Mouse (Mus musculus) frontal cortex, adult 2 months (tissue): ENCODE results near the gene Elf2. TPM values are rescaled to one million over a fixed set of nuclear protein-coding genes. Genes with fewer than 3 reads are reported as not detected.
"Not testable (repeated sequence)": the region's sequence is repeated elsewhere in the genome, so short reads cannot be mapped to it uniquely, and the experiment has no call there.

Experiments
- DNase-seq, 2 experiments: peaks; one replicate each; pipeline ENCODE4 v3.0.0; 2022; ENCODE audit warnings: low spot score in 1 of 2; ENCODE audit errors: extremely low spot score in 1 of 2
- polyA plus RNA-seq: library from polyadenylated mRNA; depleted of rRNA; stranded (reverse); fragments of >200 nt; gene quantifications from 2 replicates; pipeline ENCODE4 v1.2.3, GENCODE M21; 2012; rRNA removed

The Elf2 gene
- polyA plus RNA-seq, 1 experiment = 32.4 TPM

DNA sequence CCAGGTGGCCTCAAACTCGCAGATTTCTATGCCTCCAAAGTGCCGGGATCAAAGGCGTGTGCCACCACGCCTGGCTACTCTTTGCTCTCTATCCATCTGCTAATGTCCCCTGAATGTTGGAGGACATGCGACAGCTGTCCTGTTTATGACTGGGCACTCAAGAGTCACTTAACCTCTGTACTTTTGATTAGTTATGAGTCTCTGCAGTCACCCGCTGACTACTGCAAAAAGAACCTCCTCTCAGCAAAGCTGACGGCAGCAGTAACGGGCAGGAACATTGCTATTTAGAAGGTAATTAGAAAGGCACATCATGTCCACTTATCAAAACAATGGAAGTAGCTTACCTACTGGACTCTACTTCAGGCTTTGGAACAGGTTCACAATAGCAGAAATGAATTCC is 118.6 kb downstream of the Elf2 start:
- DNase-seq = no peak

- DNase-seq = no peak
Observed at GRCm38 (mm10) chr3:51220846-51221245, 119.6 kb downstream of the Elf2 start.

DNA sequence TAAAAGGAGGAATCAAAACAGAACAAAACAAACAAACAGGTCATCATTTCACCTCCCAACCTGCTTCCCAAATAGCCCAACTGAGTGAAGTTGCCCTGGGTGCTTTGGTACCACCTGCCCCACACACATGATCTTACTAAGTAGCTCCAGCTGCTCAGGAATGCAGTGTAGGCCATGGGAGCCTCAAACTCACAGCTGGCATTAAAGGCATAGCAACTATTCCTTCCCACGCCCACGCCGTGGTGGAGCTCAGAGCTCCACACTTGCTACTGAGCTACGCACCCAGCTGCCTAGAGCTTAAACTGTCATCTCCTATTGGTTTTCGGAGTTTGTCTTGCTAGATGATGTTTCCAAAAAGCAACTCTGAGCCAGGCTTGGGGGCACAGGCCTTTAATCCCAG is 121.2 kb downstream of the Elf2 start:
- DNase-seq = no peak

DNA sequence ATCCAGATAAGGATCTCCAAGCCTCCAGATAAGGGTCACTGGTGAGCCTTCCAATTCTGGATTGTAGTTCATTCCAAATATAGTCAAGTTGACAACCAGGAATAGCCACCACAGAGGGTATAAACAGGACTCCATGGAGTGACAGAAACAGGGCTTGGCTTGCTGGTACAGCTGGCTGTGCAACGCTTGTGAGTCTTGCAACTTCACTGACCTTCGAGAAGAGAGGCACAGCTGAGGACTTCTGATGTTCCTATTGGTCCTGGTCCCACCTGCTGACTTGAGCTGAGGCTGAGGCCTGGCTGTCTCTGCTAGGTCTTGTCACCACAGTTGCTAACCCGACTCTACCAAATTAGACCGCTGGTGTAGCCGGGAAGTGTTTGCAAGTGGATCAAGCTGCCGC is 122.1 kb downstream of the Elf2 start:
- DNase-seq = not testable (repeated sequence)

DNA sequence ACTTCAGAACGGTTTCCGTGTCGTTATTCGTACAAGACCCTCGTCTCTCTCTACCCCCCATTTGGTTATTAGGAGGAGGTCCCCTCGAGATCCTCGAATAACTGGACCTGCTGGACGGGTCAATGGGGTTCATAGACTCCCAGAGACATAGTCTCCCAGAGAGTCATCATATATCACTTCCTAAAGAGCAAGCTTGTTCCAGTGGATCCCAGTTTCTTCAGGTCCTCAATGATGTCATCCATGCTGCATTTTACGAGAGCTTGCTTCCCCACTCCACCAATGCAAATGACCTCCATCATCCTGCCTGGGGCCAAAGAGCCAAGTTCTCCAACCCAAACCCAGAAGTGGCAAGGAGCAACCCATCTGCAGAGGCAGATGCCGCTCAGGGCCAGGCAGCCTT is 124.1 kb downstream of the Elf2 start:
- DNase-seq = not testable (repeated sequence)

- DNase-seq = no peak
Observed at GRCm38 (mm10) chr3:51215681-51216080, 124.8 kb downstream of the Elf2 start.

- no peak for DNase-seq
Observed at GRCm38 (mm10) chr3:51213111-51213510, 127.4 kb downstream of the Elf2 start.

DNA sequence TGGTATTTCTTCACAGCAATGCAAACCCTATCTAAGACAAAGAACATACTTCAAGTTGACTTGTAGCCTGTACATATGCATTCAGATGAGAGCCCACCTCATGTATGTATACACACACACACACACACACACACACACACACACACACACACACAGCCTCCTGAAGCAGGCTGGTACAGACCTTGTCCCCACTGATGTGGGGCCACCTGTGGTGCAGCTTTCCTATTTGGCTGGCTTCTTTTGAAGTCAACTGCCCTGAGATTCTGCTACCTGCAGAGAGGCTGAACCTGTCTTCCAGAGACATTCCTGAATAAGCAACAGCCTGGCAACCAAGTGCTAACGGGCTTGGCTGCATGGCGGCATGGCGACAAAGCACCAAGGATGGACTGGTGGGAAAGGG is 130.0 kb downstream of the Elf2 start:
- DNase-seq = no peak

DNA sequence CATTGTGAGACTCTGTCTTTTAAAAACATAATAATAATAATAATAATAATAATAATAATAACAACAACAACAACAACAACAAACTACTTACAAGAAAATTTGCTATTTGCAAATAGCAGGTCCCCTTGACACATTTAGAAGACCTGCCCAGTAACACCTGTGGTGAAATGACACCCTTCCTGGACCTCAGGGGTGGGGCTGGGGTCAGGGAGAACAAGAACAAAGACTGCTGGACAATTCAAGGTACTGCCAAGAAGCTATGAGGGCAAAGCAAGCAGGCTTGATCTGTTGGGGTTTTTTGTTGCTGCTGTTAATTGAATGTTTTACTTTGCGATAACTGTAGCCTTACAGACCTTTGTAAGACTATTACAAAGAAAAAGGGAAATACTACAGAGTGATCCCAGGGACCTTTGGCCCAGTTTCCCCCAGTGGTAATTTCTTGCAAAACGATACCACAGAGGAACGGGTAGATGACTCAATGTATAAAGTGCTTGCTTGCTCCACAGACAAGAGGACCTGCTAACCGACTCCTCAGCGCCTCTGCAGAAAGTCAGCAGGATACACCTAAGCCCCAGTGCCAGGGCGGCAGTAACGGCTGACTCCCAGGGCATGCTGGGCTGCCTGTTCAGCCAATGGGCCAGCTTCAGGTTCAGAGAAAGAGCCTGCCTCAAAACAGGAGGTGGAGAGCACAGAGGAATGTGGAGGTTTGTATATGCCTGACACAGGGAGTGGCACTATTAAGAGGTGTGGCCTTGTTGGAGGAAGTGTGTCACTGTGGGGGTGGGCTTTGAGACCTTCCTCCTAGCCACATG is 130.8 kb downstream of the Elf2 start:
- no peak for DNase-seq

GRCm38 (mm10) chr3:51208633-51209032 is 131.8 kb downstream of the Elf2 start:
- no peak for DNase-seq

- no peak for DNase-seq
Observed at GRCm38 (mm10) chr3:51206521-51206920, 133.9 kb downstream of the Elf2 start.

DNA sequence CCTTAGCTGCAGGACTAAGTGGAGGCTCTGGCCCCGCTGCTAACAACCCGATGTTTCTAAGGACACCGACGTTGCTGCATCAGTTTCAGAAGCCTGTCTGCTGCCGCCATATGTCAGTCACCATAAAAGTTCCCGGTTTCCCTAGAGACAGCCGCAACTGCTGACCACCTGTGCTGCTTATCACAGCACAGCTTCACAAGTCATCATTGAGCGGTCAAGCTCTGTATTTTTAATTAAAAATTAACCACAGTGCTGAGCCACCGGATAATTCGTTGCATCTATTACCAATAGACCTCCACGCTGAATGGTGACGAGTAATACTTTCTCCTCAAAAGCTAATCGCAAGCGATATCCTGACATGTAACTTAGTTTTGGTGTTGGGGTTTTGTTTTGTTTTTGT is 135.6 kb downstream of the Elf2 start:
- DNase-seq = no peak

GRCm38 (mm10) chr3:51204441-51204840 is 136.0 kb downstream of the Elf2 start:
- no peak for DNase-seq

DNA sequence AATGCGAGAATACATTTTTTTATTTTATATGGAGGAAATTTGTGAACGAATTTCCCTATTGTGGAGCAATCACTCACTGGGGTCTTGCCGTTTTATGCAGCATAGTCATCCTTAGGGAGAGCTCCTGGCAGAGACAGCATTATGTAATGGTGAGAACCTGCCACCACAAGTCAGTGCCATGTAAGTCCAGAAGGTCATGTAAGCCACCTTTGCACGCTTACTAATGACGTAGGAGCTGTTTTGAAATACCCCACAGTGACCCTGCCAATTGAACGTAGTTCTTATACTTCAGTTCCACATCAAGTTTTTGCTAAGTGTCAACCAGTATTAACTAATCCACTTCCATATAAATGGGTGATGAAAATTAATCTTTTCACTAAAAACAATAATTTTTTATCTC is 136.6 kb downstream of the Elf2 start:
- DNase-seq = no peak

Other genes with a start within 250 kb of the Elf2 start
- gene Noct, start 116.2 kb downstream of the Elf2 start, polyA plus RNA-seq = 36.2 and 40.8 TPM in 2 replicates
- gene Mgarp, start 56.1 kb upstream of the Elf2 start, polyA plus RNA-seq = 0.06 and 0.08 TPM in 2 replicates
- gene Ndufc1, start 68.3 kb upstream of the Elf2 start, polyA plus RNA-seq = 500 and 520 TPM in 2 replicates
- gene Naa15, start 74.5 kb upstream of the Elf2 start, polyA plus RNA-seq = 22.3 and 22.8 TPM in 2 replicates
- 24.2 and 25.7 TPM in 2 replicates for gene Rab33b, start 143.3 kb upstream of the Elf2 start, polyA plus RNA-seq
- gene Setd7, start 220.2 kb upstream of the Elf2 start, polyA plus RNA-seq = 62.2 and 69.3 TPM in 2 replicates